Mouse (Mus musculus) G1E (cell line): Measurements from ENCODE around the gene Bbs5. TPM values are rescaled to one million over a fixed set of nuclear protein-coding genes. Genes with fewer than 3 reads are reported as not detected.
"Not testable (repeated sequence)": the region's sequence is repeated elsewhere in the genome, so short reads cannot be mapped to it uniquely, and the experiment has no call there.

Experiments
- ATAC-seq: 2 replicates; pipeline ENCODE4 v1.8.0; 2016; ENCODE audit warnings: mild to moderate bottlenecking; ENCODE audit not compliant: insufficient number of reproducible peaks, poor library complexity, low FRiP score, severe bottlenecking; ENCODE audit errors: extremely low read depth
- DNase-seq: peaks from one replicate; pipeline ENCODE4 v3.0.0; 2012; ENCODE audit warnings: low spot score
- H3K27me3 ChIP-seq: 2 replicates; pipeline ENCODE4 v1.6.1; 2012; ENCODE audit warnings: mild to moderate bottlenecking, low read length, inconsistent platforms; ENCODE audit not compliant: insufficient read depth
- H3K36me3 ChIP-seq: replicated peaks from 2 replicates; pipeline ENCODE3; 2012; ENCODE audit warnings: mild to moderate bottlenecking, inconsistent platforms
- H3K4me1 ChIP-seq: 2 replicates; pipeline ENCODE4 v1.6.1; 2012; ENCODE audit warnings: low read depth, low read length, inconsistent platforms, mixed read lengths; ENCODE audit not compliant: insufficient read depth
- H3K4me3 ChIP-seq: 2 replicates; pipeline ENCODE4 v1.5.1; 2012; ENCODE audit warnings: low read depth, mild to moderate bottlenecking, inconsistent platforms, low read length, moderate library complexity, mixed read lengths
- H3K9me3 ChIP-seq: replicated peaks from 2 replicates; pipeline ENCODE4 v1.6.1; 2012; ENCODE audit warnings: inconsistent platforms
- CTCF ChIP-seq: IDR thresholded peaks from 2 replicates; pipeline ENCODE4 v1.5.1; 2012; ENCODE audit warnings: low read depth, low read length, inconsistent platforms, mixed read lengths
- GATA1 ChIP-seq: IDR thresholded peaks from 2 replicates; pipeline ENCODE4 v1.6.1; 2012; ENCODE audit warnings: borderline replicate concordance, low read length, inconsistent platforms, mixed read lengths
- GATA2 ChIP-seq: IDR thresholded peaks from 2 replicates; pipeline ENCODE4 v1.6.1; 2012; ENCODE audit warnings: low read depth, low read length, inconsistent platforms, borderline replicate concordance
- POLR2AphosphoS5 ChIP-seq: IDR thresholded peaks from 2 replicates; pipeline ENCODE4 v1.6.1; 2012; ENCODE audit warnings: low read depth, low read length, inconsistent platforms; ENCODE audit not compliant: insufficient replicate concordance
- TAL1 ChIP-seq: conservative IDR thresholded peaks from 2 replicates; pipeline ENCODE4 v1.6.1; 2012; ENCODE audit warnings: low read depth, low read length, inconsistent platforms, mixed read lengths
- polyA plus RNA-seq: library from polyadenylated mRNA; stranded (reverse); fragments of >175 nt; gene quantifications from 2 replicates; pipeline ENCODE4 v1.2.3, GENCODE M21; 2012
- total RNA-seq, 2 experiments: library from RNA; stranded (forward) in 1 of 2; stranded (reverse) in 1 of 2; fragments of 200-1000 nt in 1 of 2; fragments of >200 nt in 1 of 2; fragmentation: Nextera tagmentation in 1 of 2; gene quantifications; 2 replicates each; pipeline ENCODE4 v1.2.3; 2014 to 2017

Bbs5 gene
- total and polyA plus RNA-seq, 3 experiments, result 0.09 to 1.1 TPM; not detected in 1

- H3K27me3 ChIP-seq, result peaks cover 9% of the 10 kb centered on the region
- H3K9me3 ChIP-seq, result no peaks in the 10 kb centered on the region
- no peak for ATAC-seq
- H3K4me1 ChIP-seq, result peaks cover 7% of the 10 kb centered on the region; the same call in 1 of the 2 replicates
- no peak overlapping the region for H3K4me3 ChIP-seq
- H3K36me3 ChIP-seq, result no peaks in the 10 kb centered on the region
- DNase-seq, result no peak
- no peak for TF ChIP-seq GATA1
- no peak for TF ChIP-seq POLR2AphosphoS5
- TF ChIP-seq CTCF, result no peak
- TF ChIP-seq GATA2, result no peak
- no peak for TF ChIP-seq TAL1
Observed at GRCm38 (mm10) chr2:69675266-69675665, 28.3 kb downstream of the Bbs5 start.

- Histone ChIP-seq H3K9me3 (no peaks in the 10 kb centered on the region), H3K4me3 (no peak overlapping the region), H3K36me3 (no peaks in the 10 kb centered on the region), H3K27me3 (peaks cover 9% of the 10 kb centered on the region), H3K4me1 (peaks cover 7% of the 10 kb centered on the region; the same call in 1 of the 2 replicates)
- no peak for ATAC-seq
- no peak for DNase-seq
- TF ChIP-seq TAL1 (no peak), GATA1 (no peak), CTCF (no peak), GATA2 (no peak), POLR2AphosphoS5 (no peak)
Observed at GRCm38 (mm10) chr2:69676713-69677112, 29.7 kb downstream of the Bbs5 start.

GRCm38 (mm10) chr2:69677215-69677614, 30.2 kb downstream of the Bbs5 start:
- not testable (repeated sequence) for ATAC-seq, H3K4me1 ChIP-seq, H3K4me3 ChIP-seq, H3K9me3 ChIP-seq, DNase-seq, H3K36me3 ChIP-seq
- H3K27me3 ChIP-seq, result peaks cover 12% of the 10 kb centered on the region

GRCm38 (mm10) chr2:69679990-69680389, 33.0 kb downstream of the Bbs5 start:
- H3K4me3 ChIP-seq, result no peak overlapping the region
- DNase-seq (no peak), ATAC-seq (no peak)
- peaks cover 13% of the 10 kb centered on the region for H3K27me3 ChIP-seq
- H3K9me3 ChIP-seq, result peaks cover 7% of the 10 kb centered on the region; the same call in 1 of the 2 replicates
- no peaks in the 10 kb centered on the region for H3K4me1 ChIP-seq
- no peak for TF ChIP-seq TAL1
- no peak for TF ChIP-seq GATA1
- no peak for TF ChIP-seq CTCF
- TF ChIP-seq POLR2AphosphoS5, result no peak
- no peak for TF ChIP-seq GATA2
- H3K36me3 ChIP-seq, result no peaks in the 10 kb centered on the region

- ATAC-seq (no peak), DNase-seq (no peak)
- H3K4me3 ChIP-seq, result no peak overlapping the region
- H3K9me3 ChIP-seq, result peaks cover 13% of the 10 kb centered on the region
- H3K36me3 ChIP-seq, result peaks cover 2% of the 10 kb centered on the region
- TF ChIP-seq TAL1, result no peak
- no peak for TF ChIP-seq GATA2
- TF ChIP-seq GATA1, result no peak
- H3K27me3 ChIP-seq, result peaks cover 9% of the 10 kb centered on the region
- no peaks in the 10 kb centered on the region for H3K4me1 ChIP-seq
Observed at GRCm38 (mm10) chr2:69681931-69682330, 35.0 kb downstream of the Bbs5 start.

GRCm38 (mm10) chr2:69683036-69683805, 36.2 kb downstream of the Bbs5 start:
- TF ChIP-seq POLR2AphosphoS5, result no peak
- no peak for TF ChIP-seq GATA1
- no peak for TF ChIP-seq GATA2
- no peak for TF ChIP-seq TAL1
- no peak for TF ChIP-seq CTCF
- no peak for ATAC-seq

More at GRCm38 (mm10) chr2:69683036-69683805, 36.2 kb downstream of the Bbs5 start:
- DNase-seq, result no peak
- H3K27me3 ChIP-seq, result peaks cover 6% of the 10 kb centered on the region
- no peak overlapping the region for H3K4me3 ChIP-seq
- peaks cover 15% of the 10 kb centered on the region for H3K36me3 ChIP-seq
- no peaks in the 10 kb centered on the region for H3K4me1 ChIP-seq
- peaks cover 13% of the 10 kb centered on the region for H3K9me3 ChIP-seq
